Mouse (Mus musculus) liver, adult 10 weeks (tissue): Measurements from ENCODE around the gene Gm20918. TPM values are rescaled to one million over a fixed set of nuclear protein-coding genes. Genes with fewer than 3 reads are reported as not detected.

ENCODE experiments used
- polyA plus RNA-seq: library from polyadenylated mRNA; stranded (reverse); fragments of 350-450 nt; fragmentation: Illumina TruSeq; extraction: RNeasy Lipid Tissue Mini Kit (QIAGEN cat#74804); gene quantifications from one replicate; pipeline ENCODE4 v1.2.3, GENCODE M21; 2014; ENCODE audit warnings: low read depth, low replicate concordance

Gene Gm20918
- polyA plus RNA-seq, result not detected

DNA sequence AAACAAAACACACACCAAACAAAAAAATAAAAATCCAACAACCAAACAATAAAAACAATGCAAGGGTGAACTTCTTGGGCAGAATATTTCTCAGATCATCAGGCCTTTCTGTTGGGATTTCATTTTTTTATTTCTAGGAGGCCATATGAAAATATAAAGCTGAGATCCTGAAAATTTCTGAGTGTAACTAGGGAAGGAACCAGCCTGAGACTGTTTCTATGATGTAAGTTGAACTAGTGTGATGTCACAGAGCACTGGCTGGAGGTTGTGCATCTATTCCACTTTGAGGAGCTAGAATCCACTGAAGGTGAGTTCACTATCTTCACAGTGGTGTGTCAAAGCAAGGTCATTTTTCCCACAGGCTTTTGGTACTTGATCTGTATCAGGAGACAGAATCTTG is at the start of gene Gm20918:
Gene Gm20918 (plus strand): TSS at position 301 of the 400 bp plus-strand sequence.

Other genes with a start within 250 kb of the Gm20918 start
- gene Gm21820, start 205.5 kb downstream of the Gm20918 start, polyA plus RNA-seq, result not detected